Mouse (Mus musculus) embryonic facial prominence, embryonic 11.5 days (tissue): ENCODE measurements around the gene Ccl9. TPM values are rescaled to one million over a fixed set of nuclear protein-coding genes. Genes with fewer than 3 reads are reported as not detected.

Experiments used
- ATAC-seq: fragments of 200-750 bp; cut with Nextera tagmentation; replicated peaks from 2 replicates; pipeline ENCODE4 v1.8.0; 2017; ENCODE audit warnings: low read depth; ENCODE audit not compliant: insufficient number of reproducible peaks, low FRiP score, low TSS enrichment
- DNase-seq: peaks from one replicate; pipeline ENCODE4 v3.0.0-alpha.2; 2015; ENCODE audit warnings: low spot score
- H3K27ac ChIP-seq: fragments of 300-500 bp; sonication (generic); replicated peaks from 2 replicates; pipeline ENCODE4 v1.5.1; 2014; ENCODE audit warnings: mild to moderate bottlenecking, low read depth, low read length, control low read depth
- H3K27me3 ChIP-seq: fragments of 300-500 bp; sonication (generic); 2 replicates; pipeline ENCODE4 v1.6.1; 2014; ENCODE audit warnings: mild to moderate bottlenecking, low read length, moderate library complexity, mixed read lengths; ENCODE audit not compliant: control insufficient read depth, insufficient read depth
- H3K36me3 ChIP-seq: fragments of 300-500 bp; sonication (generic); replicated peaks from 2 replicates; pipeline ENCODE4 v1.6.1; 2014; ENCODE audit warnings: low read depth, mild to moderate bottlenecking, low read length, moderate library complexity, mixed read lengths; ENCODE audit not compliant: control insufficient read depth, insufficient read depth
- H3K4me1 ChIP-seq: fragments of 300-500 bp; sonication (generic); 2 replicates; pipeline ENCODE4 v1.6.1; 2014; ENCODE audit warnings: low read length, mixed read lengths; ENCODE audit not compliant: control insufficient read depth, insufficient read depth
- H3K4me2 ChIP-seq: fragments of 300-500 bp; sonication (generic); 2 replicates; pipeline ENCODE4 v1.6.1; 2014; ENCODE audit warnings: low read depth, mild to moderate bottlenecking, control low read depth, low read length, moderate library complexity
- H3K4me3 ChIP-seq: fragments of 300-500 bp; sonication (generic); 2 replicates; pipeline ENCODE4 v1.5.1; 2014; ENCODE audit warnings: low read depth, low read length, control low read depth
- H3K9ac ChIP-seq: fragments of 300-500 bp; sonication (generic); replicated peaks from 2 replicates; pipeline ENCODE4 v1.6.1; 2014; ENCODE audit warnings: mild to moderate bottlenecking, control low read depth, low read length
- H3K9me3 ChIP-seq: fragments of 300-500 bp; sonication (generic); replicated peaks from 2 replicates; pipeline ENCODE4 v1.6.1; 2016; ENCODE audit warnings: mild to moderate bottlenecking, low read length, inconsistent platforms, mixed read lengths; ENCODE audit not compliant: control insufficient read depth
- WGBS: fragments of 180-500 bp; shearing (Covaris S2); extraction: QIAGEN DNeasy Blood & Tissue Kit; methylation state at CpG from one replicate; pipeline ENCODE4 v1.1.7; 2014; 5-methylcytosine and 5-hydroxymethylcytosine counted together
- polyA plus RNA-seq: library from polyadenylated mRNA; unstranded; fragments of >200 nt; fragmentation: Nextera tagmentation; extraction: Ambion mirVana; gene quantifications from 2 replicates; pipeline ENCODE4 v1.2.1, GENCODE M21; 2014

The Ccl9 gene
- 1.2 and 3.1 TPM in 2 replicates for polyA plus RNA-seq

DNA sequence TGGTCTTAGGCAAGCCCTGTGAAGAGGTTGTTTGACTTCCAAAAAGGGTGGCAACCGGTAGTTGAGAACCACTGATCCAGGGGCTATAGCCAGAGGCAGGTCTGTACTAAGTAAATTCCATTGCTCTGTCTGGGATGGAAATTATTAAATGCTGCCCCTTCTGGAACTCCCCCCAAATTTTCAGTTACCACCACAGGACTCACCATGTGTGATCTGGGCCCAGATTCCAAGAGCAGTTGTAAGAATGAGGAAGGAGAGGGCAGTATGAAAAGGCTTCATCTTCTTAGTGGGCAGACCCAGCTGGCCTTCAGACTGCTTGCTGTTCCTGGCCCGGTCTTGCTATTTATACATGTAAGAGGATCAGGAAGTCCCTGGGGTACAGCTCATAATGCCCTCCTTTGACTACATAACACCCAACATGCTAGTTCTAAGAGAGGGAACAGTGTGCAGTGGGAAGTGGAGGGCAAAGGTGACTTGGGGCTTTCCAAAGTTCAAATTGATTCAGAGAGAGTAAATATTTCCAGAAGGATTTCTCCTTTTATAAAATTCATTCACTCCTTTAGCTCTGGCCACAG lies at the start of gene Ccl9:
Ccl9 (minus strand) TSS at position 451 of the 575 bp plus-strand sequence.
- no peak for DNase-seq
- Histone ChIP-seq H3K9ac (no peak within 1 kb of the TSS), H3K4me1 (no peaks in the 10 kb centered on the region), H3K27ac (no peak within 1 kb of the TSS), H3K4me3 (no peak within 1 kb of the TSS), H3K9me3 (no peaks in the 10 kb centered on the region), H3K27me3 (no peaks in the 10 kb centered on the region), H3K4me2 (no peak within 1 kb of the TSS), H3K36me3 (no peaks in the 10 kb centered on the region)
- no peak for ATAC-seq
- 35% methylated on average over 2 of the region's 2 CpGs for WGBS

DNA sequence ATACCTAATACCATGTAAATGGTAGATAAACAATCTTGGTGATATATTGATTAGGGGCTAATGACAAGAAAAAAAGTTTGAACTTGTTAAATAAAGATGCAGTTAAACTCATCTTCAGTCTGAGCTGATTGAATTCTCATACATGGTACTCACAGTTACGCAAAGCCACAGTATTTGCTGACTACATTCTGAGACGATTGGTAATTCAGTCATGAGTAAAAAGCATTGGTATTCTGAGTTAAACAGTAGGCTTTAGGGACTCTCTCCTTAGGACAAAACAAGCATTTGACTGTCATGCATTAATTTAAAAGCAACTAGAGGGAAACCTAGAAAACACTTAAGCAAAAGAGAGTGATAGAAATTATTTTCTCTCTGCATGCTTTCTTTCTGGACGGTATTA lies 45.1 kb upstream of the Ccl9 start:
- Histone ChIP-seq H3K9me3 (no peaks in the 10 kb centered on the region), H3K36me3 (no peaks in the 10 kb centered on the region), H3K4me3 (no peak overlapping the region), H3K4me1 (no peaks in the 10 kb centered on the region), H3K9ac (no peak overlapping the region), H3K27ac (no peak overlapping the region), H3K27me3 (no peaks in the 10 kb centered on the region), H3K4me2 (no peak overlapping the region)
- no peak for ATAC-seq
- DNase-seq, result no peak
- WGBS, result 88% methylated on average over 3 of the region's 3 CpGs

- Histone ChIP-seq H3K4me1 (no peaks in the 10 kb centered on the region), H3K9me3 (no peaks in the 10 kb centered on the region), H3K27me3 (no peaks in the 10 kb centered on the region), H3K4me2 (no peak overlapping the region), H3K36me3 (no peaks in the 10 kb centered on the region), H3K27ac (no peak overlapping the region), H3K9ac (no peak overlapping the region), H3K4me3 (no peak overlapping the region)
- no peak for ATAC-seq
- no peak for DNase-seq
- 90% methylated on average over 1 of the region's 1 CpGs for whole genome bisulfite sequencing
Observed at GRCm38 (mm10) chr11:83619037-83619436, 40.6 kb upstream of the Ccl9 start.

DNA sequence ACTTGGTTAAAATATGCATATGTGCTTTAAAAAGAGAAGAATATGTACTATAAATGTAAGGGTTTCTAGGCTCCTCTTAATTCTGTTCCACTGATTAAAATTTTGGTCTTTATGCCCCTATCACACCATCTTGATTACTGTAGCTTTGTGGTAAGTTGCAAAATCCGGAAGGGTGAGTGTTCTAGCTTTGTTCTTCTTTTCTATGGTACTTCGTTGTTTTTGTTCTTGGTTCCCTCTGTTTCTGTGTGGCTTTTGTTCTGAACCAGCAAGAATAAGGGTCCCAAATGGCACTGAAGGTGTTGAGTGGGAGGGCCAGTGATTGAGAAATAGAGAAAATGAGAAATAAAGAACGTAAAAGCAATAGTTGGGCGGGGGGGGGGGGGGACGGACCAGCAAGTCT lies 39.8 kb upstream of the Ccl9 start:
- H3K36me3 ChIP-seq, result no peaks in the 10 kb centered on the region
- no peaks in the 10 kb centered on the region for H3K27me3 ChIP-seq
- H3K27ac ChIP-seq, result no peak overlapping the region
- H3K4me1 ChIP-seq, result no peaks in the 10 kb centered on the region
- no peaks in the 10 kb centered on the region for H3K9me3 ChIP-seq
- no peak overlapping the region for H3K4me2 ChIP-seq
- ATAC-seq (no peak), DNase-seq (no peak)
- 66% methylated on average over 5 of the region's 5 CpGs for WGBS
- H3K9ac ChIP-seq, result no peak overlapping the region
- H3K4me3 ChIP-seq, result no peak overlapping the region

DNA sequence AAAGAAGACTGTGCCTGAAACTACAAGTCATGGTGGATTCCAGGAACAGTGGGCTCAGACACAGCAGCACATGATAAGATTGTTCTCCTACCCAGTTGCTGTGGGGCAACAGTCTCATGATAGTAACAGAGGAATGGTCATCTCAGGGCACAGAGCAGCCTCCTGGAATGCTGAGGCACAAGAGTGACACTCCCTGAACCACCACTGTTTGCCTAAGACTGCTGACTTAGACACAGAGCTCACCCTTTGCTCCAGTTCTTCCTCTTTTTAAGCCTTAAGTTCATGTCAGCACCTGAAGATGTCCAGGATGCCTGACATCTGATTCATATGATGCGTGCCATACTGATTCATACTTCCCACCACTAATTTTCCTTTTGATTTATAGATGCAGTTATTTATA lies 38.1 kb upstream of the Ccl9 start:
- H3K9ac ChIP-seq, result no peak overlapping the region
- DNase-seq, result no peak
- 88% methylated on average over 1 of the region's 1 CpGs for WGBS
- H3K27me3 ChIP-seq, result no peaks in the 10 kb centered on the region
- no peaks in the 10 kb centered on the region for H3K4me1 ChIP-seq
- H3K4me3 ChIP-seq, result no peak overlapping the region
- H3K9me3 ChIP-seq, result no peaks in the 10 kb centered on the region
- no peak overlapping the region for H3K27ac ChIP-seq
- no peaks in the 10 kb centered on the region for H3K36me3 ChIP-seq
- no peak overlapping the region for H3K4me2 ChIP-seq
- ATAC-seq, result no peak

- H3K27ac ChIP-seq, result no peak overlapping the region
- H3K9me3 ChIP-seq, result no peaks in the 10 kb centered on the region
- no peaks in the 10 kb centered on the region for H3K4me1 ChIP-seq
- H3K4me2 ChIP-seq, result no peak overlapping the region
- no peak overlapping the region for H3K4me3 ChIP-seq
- ATAC-seq (no peak), DNase-seq (no peak)
- 82% methylated on average over 2 of the region's 2 CpGs for WGBS
- H3K9ac ChIP-seq, result no peak overlapping the region
- H3K27me3 ChIP-seq, result no peaks in the 10 kb centered on the region
- no peaks in the 10 kb centered on the region for H3K36me3 ChIP-seq
Observed at GRCm38 (mm10) chr11:83610900-83611299, 32.5 kb upstream of the Ccl9 start.

GRCm38 (mm10) chr11:83606396-83606795 lies 28.0 kb upstream of the Ccl9 start:
- H3K27me3 ChIP-seq, result no peaks in the 10 kb centered on the region
- ATAC-seq (no peak), DNase-seq (no peak)
- no peak overlapping the region for H3K9ac ChIP-seq
- H3K4me3 ChIP-seq, result no peak overlapping the region
- no peak overlapping the region for H3K27ac ChIP-seq
- H3K36me3 ChIP-seq, result no peaks in the 10 kb centered on the region
- H3K9me3 ChIP-seq, result no peaks in the 10 kb centered on the region
- H3K4me1 ChIP-seq, result no peaks in the 10 kb centered on the region
- H3K4me2 ChIP-seq, result no peak overlapping the region
- WGBS, result 45% methylated on average over 1 of the region's 1 CpGs

DNA sequence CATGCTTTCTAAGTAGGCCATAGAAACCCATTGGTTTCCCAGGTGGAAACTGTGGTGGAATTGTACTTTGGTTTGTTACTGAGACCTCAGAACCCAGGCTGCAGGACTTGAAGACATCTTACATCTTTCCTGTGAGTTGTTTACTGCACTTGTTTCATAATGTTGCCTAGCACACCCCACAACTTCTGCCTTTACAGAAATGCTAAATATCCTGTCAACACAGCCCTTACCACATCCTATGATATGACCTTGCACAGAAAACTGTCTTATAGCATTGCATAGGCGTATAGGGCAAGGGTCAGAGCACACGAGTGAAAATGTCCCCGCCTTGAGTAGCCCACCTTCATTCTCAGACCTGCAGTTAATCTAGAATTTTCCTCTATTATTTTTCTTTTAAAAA lies 27.1 kb upstream of the Ccl9 start:
- no peak overlapping the region for H3K9ac ChIP-seq
- WGBS, result 93% methylated on average over 3 of the region's 3 CpGs
- H3K4me3 ChIP-seq, result no peak overlapping the region
- DNase-seq (no peak), ATAC-seq (no peak)
- H3K27me3 ChIP-seq, result no peaks in the 10 kb centered on the region
- H3K4me1 ChIP-seq, result no peaks in the 10 kb centered on the region
- H3K4me2 ChIP-seq, result no peak overlapping the region
- H3K36me3 ChIP-seq, result no peaks in the 10 kb centered on the region
- H3K9me3 ChIP-seq, result no peaks in the 10 kb centered on the region
- H3K27ac ChIP-seq, result no peak overlapping the region
